Mouse (Mus musculus) intestine, embryonic 16.5 days (tissue): ENCODE results near the gene Nrip3. TPM values are rescaled to one million over a fixed set of nuclear protein-coding genes. Genes with fewer than 3 reads are reported as not detected.

Experiments
- ATAC-seq: fragments of 200-750 bp; cut with Nextera tagmentation; 2 replicates; pipeline ENCODE4 v1.8.0; 2017; ENCODE audit warnings: moderate TSS enrichment, moderate library complexity
- H3K27ac ChIP-seq: fragments of 300-500 bp; sonication (generic); 2 replicates; pipeline ENCODE4 v1.5.1; 2014; ENCODE audit warnings: mild to moderate bottlenecking, low read length
- H3K27me3 ChIP-seq: fragments of 300-500 bp; sonication (generic); replicated peaks from 2 replicates; pipeline ENCODE4 v1.6.1; 2014; ENCODE audit warnings: low read length, control low read depth, mixed read lengths; ENCODE audit not compliant: control insufficient read depth, insufficient read depth
- H3K36me3 ChIP-seq: fragments of 300-500 bp; sonication (generic); 2 replicates; pipeline ENCODE4 v1.6.1; 2014; ENCODE audit warnings: low read length, control low read depth; ENCODE audit not compliant: control insufficient read depth, insufficient read depth
- H3K4me1 ChIP-seq: fragments of 300-500 bp; sonication (generic); 2 replicates; pipeline ENCODE4 v1.6.1; 2014; ENCODE audit warnings: low read length, control low read depth, mixed read lengths; ENCODE audit not compliant: control insufficient read depth, insufficient read depth
- H3K4me2 ChIP-seq: fragments of 300-500 bp; sonication (generic); 2 replicates; pipeline ENCODE4 v1.6.1; 2014; ENCODE audit warnings: low read depth, low read length, control low read depth
- H3K4me3 ChIP-seq: fragments of 300-500 bp; sonication (generic); 2 replicates; pipeline ENCODE4 v1.5.1; 2014; ENCODE audit warnings: mild to moderate bottlenecking, low read length
- H3K9ac ChIP-seq: fragments of 300-500 bp; sonication (generic); 2 replicates; pipeline ENCODE4 v1.6.1; 2014; ENCODE audit warnings: low read depth, low read length
- H3K9me3 ChIP-seq: fragments of 300-500 bp; sonication (generic); 2 replicates; pipeline ENCODE4 v1.6.1; 2016; ENCODE audit warnings: low read length, control low read depth; ENCODE audit not compliant: control insufficient read depth
- WGBS: fragments of 180-500 bp; shearing (Covaris S2); extraction: QIAGEN DNeasy Blood & Tissue Kit; methylation state at CpG from one replicate; pipeline ENCODE4 v1.1.7; 2014; 5-methylcytosine and 5-hydroxymethylcytosine counted together
- polyA plus RNA-seq: library from polyadenylated mRNA; unstranded; fragments of >200 nt; fragmentation: Nextera tagmentation; extraction: Ambion mirVana; gene quantifications from 2 replicates; pipeline ENCODE4 v1.2.1, GENCODE M21; 2015

Nrip3 gene
- polyA plus RNA-seq, 1 experiment from 2014 or later: 0.39 TPM

- WGBS: 2% methylated on average over 24 of the region's 24 CpGs
- peak; percentile 66 for ATAC-seq
- Histone ChIP-seq H3K27me3 (peaks cover 29% of the 10 kb centered on the region), H3K4me2 (peak overlapping the region; percentile 98), H3K27ac (no peak overlapping the region), H3K4me3 (peak overlapping the region; percentile 58), H3K9ac (peak overlapping the region; percentile 57), H3K9me3 (no peaks in the 10 kb centered on the region), H3K36me3 (no peaks in the 10 kb centered on the region), H3K4me1 (peaks cover 10% of the 10 kb centered on the region)
Measured at GRCm38 (mm10) chr7:109781087-109781469, 747 bp downstream of the Nrip3 start.

- H3K36me3 ChIP-seq: no peaks in the 10 kb centered on the region
- H3K9me3 ChIP-seq: no peaks in the 10 kb centered on the region
- H3K27ac ChIP-seq: no peak overlapping the region
- no peak overlapping the region for H3K4me2 ChIP-seq
- no peak overlapping the region for H3K4me3 ChIP-seq
- ATAC-seq: no peak
- no peak overlapping the region for H3K9ac ChIP-seq
- H3K4me1 ChIP-seq: no peaks in the 10 kb centered on the region
- H3K27me3 ChIP-seq: no peaks in the 10 kb centered on the region
Measured at GRCm38 (mm10) chr7:109772251-109772650, 9.6 kb downstream of the Nrip3 start.

- Histone ChIP-seq H3K4me2 (no peak overlapping the region), H3K9me3 (no peaks in the 10 kb centered on the region), H3K4me3 (no peak overlapping the region), H3K4me1 (no peaks in the 10 kb centered on the region), H3K9ac (no peak overlapping the region), H3K27me3 (no peaks in the 10 kb centered on the region), H3K27ac (no peak overlapping the region), H3K36me3 (no peaks in the 10 kb centered on the region)
- ATAC-seq: no peak
- 53% methylated on average over 2 of the region's 2 CpGs for WGBS
Measured at GRCm38 (mm10) chr7:109768699-109769383, 13.0 kb downstream of the Nrip3 start.

- Histone ChIP-seq H3K27ac (no peak overlapping the region), H3K4me2 (no peak overlapping the region), H3K36me3 (no peaks in the 10 kb centered on the region), H3K9ac (no peak overlapping the region), H3K9me3 (no peaks in the 10 kb centered on the region), H3K27me3 (no peaks in the 10 kb centered on the region), H3K4me3 (no peak overlapping the region), H3K4me1 (no peaks in the 10 kb centered on the region)
- no peak for ATAC-seq
- WGBS: 79% methylated on average over 7 of the region's 7 CpGs
Measured at GRCm38 (mm10) chr7:109767575-109768350, 14.1 kb downstream of the Nrip3 start.

- Histone ChIP-seq H3K27me3 (no peaks in the 10 kb centered on the region), H3K27ac (no peak overlapping the region), H3K4me1 (no peaks in the 10 kb centered on the region), H3K4me3 (no peak overlapping the region), H3K36me3 (no peaks in the 10 kb centered on the region), H3K9me3 (no peaks in the 10 kb centered on the region), H3K9ac (no peak overlapping the region), H3K4me2 (no peak overlapping the region)
- no peak for ATAC-seq
- WGBS: 78% methylated on average over 2 of the region's 2 CpGs
Measured at GRCm38 (mm10) chr7:109764009-109764408, 17.8 kb downstream of the Nrip3 start.

- 86% methylated on average over 3 of the region's 3 CpGs for WGBS
- Histone ChIP-seq H3K9ac (no peak overlapping the region), H3K9me3 (no peaks in the 10 kb centered on the region), H3K4me2 (no peak overlapping the region), H3K4me1 (no peaks in the 10 kb centered on the region), H3K36me3 (no peaks in the 10 kb centered on the region), H3K4me3 (no peak overlapping the region), H3K27me3 (no peaks in the 10 kb centered on the region), H3K27ac (no peak overlapping the region)
- ATAC-seq: no peak
Measured at GRCm38 (mm10) chr7:109756291-109756690, 25.5 kb downstream of the Nrip3 start.

- no peaks in the 10 kb centered on the region for H3K27me3 ChIP-seq
- WGBS: 92% methylated on average over 8 of the region's 8 CpGs
- no peaks in the 10 kb centered on the region for H3K9me3 ChIP-seq
- no peak overlapping the region for H3K9ac ChIP-seq
- no peaks in the 10 kb centered on the region for H3K4me1 ChIP-seq
- no peak overlapping the region for H3K4me3 ChIP-seq
- H3K27ac ChIP-seq: no peak overlapping the region
- no peaks in the 10 kb centered on the region for H3K36me3 ChIP-seq
- no peak for ATAC-seq
- no peak overlapping the region for H3K4me2 ChIP-seq
Measured at GRCm38 (mm10) chr7:109754034-109754433, 27.8 kb downstream of the Nrip3 start.

GRCm38 (mm10) chr7:109752008-109752925, 29.6 kb downstream of the Nrip3 start, which contains the start of gene Tmem9b:
Gene Tmem9b, minus strand, starts transcription at chr7:109752875.
- H3K4me3 ChIP-seq: peak within 1 kb of the TSS; percentile 91
- H3K9ac ChIP-seq: peak within 1 kb of the TSS; percentile 96
- H3K9me3 ChIP-seq: no peaks in the 10 kb centered on the region
- under 1% methylated on average over 74 of the region's 74 CpGs for WGBS
- H3K27ac ChIP-seq: peak within 1 kb of the TSS; percentile 87
- ATAC-seq: peak; percentile 95
- peak within 1 kb of the TSS; percentile 88 for H3K4me2 ChIP-seq
- H3K4me1 ChIP-seq: no peaks in the 10 kb centered on the region
- H3K27me3 ChIP-seq: no peaks in the 10 kb centered on the region
- H3K36me3 ChIP-seq: no peaks in the 10 kb centered on the region

GRCm38 (mm10) chr7:109751427-109752007, 30.3 kb downstream of the Nrip3 start:
- no peaks in the 10 kb centered on the region for H3K27me3 ChIP-seq
- H3K9ac ChIP-seq: peak overlapping the region; percentile 96
- H3K4me2 ChIP-seq: peak overlapping the region; percentile 88
- peak overlapping the region; percentile 91 for H3K4me3 ChIP-seq
- no peak; the same call in none of the 2 replicates for ATAC-seq
- H3K36me3 ChIP-seq: no peaks in the 10 kb centered on the region; the same call in 1 of the 2 replicates
- WGBS: 4% methylated on average over 13 of the region's 13 CpGs
- H3K27ac ChIP-seq: peak overlapping the region; percentile 87
- no peaks in the 10 kb centered on the region for H3K4me1 ChIP-seq
- no peaks in the 10 kb centered on the region for H3K9me3 ChIP-seq
